Mouse (Mus musculus) limb, embryonic 13.5 days (tissue): ENCODE results near the gene Rfx8. TPM values are rescaled to one million over a fixed set of nuclear protein-coding genes. Genes with fewer than 3 reads are reported as not detected.
"Not testable (repeated sequence)": the region's sequence is repeated elsewhere in the genome, so short reads cannot be mapped to it uniquely, and the experiment has no call there.

Source experiments
- ATAC-seq: fragments of 200-750 bp; cut with Nextera tagmentation; 2 replicates; pipeline ENCODE4 v1.8.0; 2017; ENCODE audit warnings: low read depth, moderate number of reproducible peaks, moderate TSS enrichment; ENCODE audit not compliant: low FRiP score
- H3K27ac ChIP-seq: fragments of 300-500 bp; sonication (generic); 2 replicates; pipeline ENCODE4 v1.5.1; 2015; ENCODE audit warnings: inconsistent platforms, mild to moderate bottlenecking, moderate library complexity
- H3K27me3 ChIP-seq: fragments of 300-500 bp; sonication (generic); 2 replicates; pipeline ENCODE4 v1.6.1; 2015; ENCODE audit warnings: mild to moderate bottlenecking, inconsistent platforms
- H3K36me3 ChIP-seq: fragments of 300-500 bp; sonication (generic); 2 replicates; pipeline ENCODE4 v1.6.1; 2015; ENCODE audit warnings: inconsistent platforms, mild to moderate bottlenecking, moderate library complexity
- H3K4me1 ChIP-seq: fragments of 300-500 bp; sonication (generic); 2 replicates; pipeline ENCODE4 v1.6.1; 2015; ENCODE audit warnings: inconsistent platforms
- H3K4me2 ChIP-seq: fragments of 300-500 bp; sonication (generic); replicated peaks from 2 replicates; pipeline ENCODE4 v1.6.1; 2015; ENCODE audit warnings: inconsistent platforms, mild to moderate bottlenecking, moderate library complexity
- H3K4me3 ChIP-seq: fragments of 300-500 bp; sonication (generic); 2 replicates; pipeline ENCODE4 v1.5.1; 2015; ENCODE audit warnings: moderate library complexity, mild to moderate bottlenecking, inconsistent platforms
- H3K9ac ChIP-seq: fragments of 300-500 bp; sonication (generic); 2 replicates; pipeline ENCODE4 v1.6.1; 2015; ENCODE audit warnings: mild to moderate bottlenecking, inconsistent platforms
- H3K9me3 ChIP-seq: fragments of 300-500 bp; sonication (generic); 2 replicates; pipeline ENCODE4 v1.6.1; 2016; ENCODE audit warnings: inconsistent platforms
- WGBS: fragments of 180-500 bp; shearing (Covaris S2); methylation state at CpG from one replicate; pipeline ENCODE4 v1.1.7; 2015; 5-methylcytosine and 5-hydroxymethylcytosine counted together
- polyA plus RNA-seq: library from polyadenylated mRNA; unstranded; fragments of >200 nt; fragmentation: Nextera tagmentation; extraction: Ambion mirVana; gene quantifications from 2 replicates; pipeline ENCODE4 v1.2.1, GENCODE M21; 2015

Rfx8 gene
- polyA plus RNA-seq, 1 experiment from 2014 or later: 1.4 TPM

- no peak overlapping the region for H3K9ac ChIP-seq
- no peak overlapping the region for H3K4me3 ChIP-seq
- H3K27ac ChIP-seq: no peak overlapping the region
- H3K36me3 ChIP-seq: no peaks in the 10 kb centered on the region
- H3K4me1 ChIP-seq: no peaks in the 10 kb centered on the region
- H3K4me2 ChIP-seq: no peak overlapping the region
- 73% methylated on average over 6 of the region's 6 CpGs for WGBS
- H3K9me3 ChIP-seq: no peaks in the 10 kb centered on the region
- H3K27me3 ChIP-seq: peaks cover 16% of the 10 kb centered on the region
- no peak for ATAC-seq
These were observed 63.7 kb downstream of the Rfx8 start for GRCm38 (mm10) chr1:39656976-39657529.

GRCm38 (mm10) chr1:39654901-39655300 lies 65.9 kb downstream of the Rfx8 start:
- peaks cover 14% of the 10 kb centered on the region for H3K4me1 ChIP-seq
- peaks cover 38% of the 10 kb centered on the region for H3K27me3 ChIP-seq
- not testable (repeated sequence) for H3K27ac ChIP-seq, H3K9ac ChIP-seq, H3K9me3 ChIP-seq, H3K36me3 ChIP-seq, H3K4me3 ChIP-seq, H3K4me2 ChIP-seq, ATAC-seq
- 91% methylated on average over 18 of the region's 18 CpGs for WGBS

- WGBS: 89% methylated on average over 4 of the region's 4 CpGs
- no peak overlapping the region for H3K9ac ChIP-seq
- H3K4me1 ChIP-seq: peaks cover 16% of the 10 kb centered on the region
- H3K27me3 ChIP-seq: peaks cover 54% of the 10 kb centered on the region
- ATAC-seq: no peak
- H3K27ac ChIP-seq: no peak overlapping the region
- no peak overlapping the region for H3K4me3 ChIP-seq
- no peaks in the 10 kb centered on the region for H3K36me3 ChIP-seq
- H3K4me2 ChIP-seq: no peak overlapping the region
- H3K9me3 ChIP-seq: no peaks in the 10 kb centered on the region
These were observed 67.8 kb downstream of the Rfx8 start for GRCm38 (mm10) chr1:39653028-39653427.

GRCm38 (mm10) chr1:39651241-39651548 lies 69.6 kb downstream of the Rfx8 start, which contains the start of gene Creg2:
Creg2 (minus strand) TSS chr1:39651474.
- peak within 1 kb of the TSS; percentile 58 for H3K4me3 ChIP-seq
- no peaks in the 10 kb centered on the region for H3K36me3 ChIP-seq
- H3K4me1 ChIP-seq: peaks cover 19% of the 10 kb centered on the region
- ATAC-seq: no peak; the same call in 1 of the 2 replicates
- H3K27ac ChIP-seq: no peak within 1 kb of the TSS
- H3K9ac ChIP-seq: peak within 1 kb of the TSS; percentile 63
- peak within 1 kb of the TSS; percentile 100 for H3K4me2 ChIP-seq
- no peaks in the 10 kb centered on the region for H3K9me3 ChIP-seq
- WGBS: 44% methylated on average over 9 of the region's 9 CpGs
- peaks cover 61% of the 10 kb centered on the region for H3K27me3 ChIP-seq

GRCm38 (mm10) chr1:39650435-39651240 lies 70.2 kb downstream of the Rfx8 start:
- H3K4me2 ChIP-seq: peak overlapping the region; percentile 100
- peak; percentile 54; the same call in 1 of the 2 replicates for ATAC-seq
- no peak overlapping the region for H3K27ac ChIP-seq
- no peaks in the 10 kb centered on the region for H3K9me3 ChIP-seq
- peak overlapping the region; percentile 58 for H3K4me3 ChIP-seq
- H3K4me1 ChIP-seq: peaks cover 23% of the 10 kb centered on the region
- H3K9ac ChIP-seq: peak overlapping the region; percentile 63
- under 1% methylated on average over 73 of the region's 73 CpGs for WGBS
- H3K36me3 ChIP-seq: no peaks in the 10 kb centered on the region
- peaks cover 61% of the 10 kb centered on the region for H3K27me3 ChIP-seq

- Histone ChIP-seq H3K36me3 (no peaks in the 10 kb centered on the region), H3K4me3 (peak overlapping the region; percentile 58), H3K4me1 (peaks cover 23% of the 10 kb centered on the region), H3K9ac (peak overlapping the region; percentile 63), H3K9me3 (no peaks in the 10 kb centered on the region), H3K27me3 (peaks cover 61% of the 10 kb centered on the region), H3K27ac (no peak overlapping the region), H3K4me2 (peak overlapping the region; percentile 100)
- ATAC-seq: no peak; the same call in 1 of the 2 replicates
- 18% methylated on average over 17 of the region's 17 CpGs for WGBS
These were observed 70.9 kb downstream of the Rfx8 start for GRCm38 (mm10) chr1:39649691-39650434.

GRCm38 (mm10) chr1:39648584-39648983 lies 72.2 kb downstream of the Rfx8 start:
- H3K4me3 ChIP-seq: no peak overlapping the region
- no peak overlapping the region for H3K4me2 ChIP-seq
- peaks cover 23% of the 10 kb centered on the region for H3K4me1 ChIP-seq
- no peak for ATAC-seq
- peaks cover 60% of the 10 kb centered on the region for H3K27me3 ChIP-seq
- H3K36me3 ChIP-seq: no peaks in the 10 kb centered on the region
- no peaks in the 10 kb centered on the region for H3K9me3 ChIP-seq
- 83% methylated on average over 7 of the region's 7 CpGs for WGBS
- no peak overlapping the region for H3K9ac ChIP-seq
- H3K27ac ChIP-seq: no peak overlapping the region

GRCm38 (mm10) chr1:39645905-39646759 lies 74.7 kb downstream of the Rfx8 start:
- Histone ChIP-seq H3K4me3 (no peak overlapping the region), H3K4me1 (peaks cover 22% of the 10 kb centered on the region), H3K9ac (no peak overlapping the region), H3K27ac (peak overlapping the region; percentile 33; the same call in 1 of the 2 replicates), H3K27me3 (peaks cover 36% of the 10 kb centered on the region), H3K4me2 (no peak overlapping the region), H3K36me3 (no peaks in the 10 kb centered on the region), H3K9me3 (no peaks in the 10 kb centered on the region)
- no peak for ATAC-seq
- 47% methylated on average over 8 of the region's 8 CpGs for WGBS

- Histone ChIP-seq H3K9me3 (no peaks in the 10 kb centered on the region), H3K9ac (no peak overlapping the region), H3K4me3 (no peak overlapping the region), H3K27ac (no peak overlapping the region), H3K36me3 (no peaks in the 10 kb centered on the region), H3K4me2 (no peak overlapping the region), H3K27me3 (peaks cover 18% of the 10 kb centered on the region), H3K4me1 (peaks cover 7% of the 10 kb centered on the region; the same call in 1 of the 2 replicates)
- WGBS: 64% methylated on average over 1 of the region's 1 CpGs
- ATAC-seq: no peak
These were observed 76.5 kb downstream of the Rfx8 start for GRCm38 (mm10) chr1:39644333-39644732.

GRCm38 (mm10) chr1:39641667-39642066 lies 79.1 kb downstream of the Rfx8 start:
- Histone ChIP-seq H3K4me2 (no peak overlapping the region), H3K9me3 (no peaks in the 10 kb centered on the region), H3K4me3 (no peak overlapping the region), H3K27me3 (no peaks in the 10 kb centered on the region), H3K36me3 (no peaks in the 10 kb centered on the region), H3K27ac (no peak overlapping the region), H3K4me1 (peaks cover 9% of the 10 kb centered on the region), H3K9ac (no peak overlapping the region)
- 92% methylated on average over 7 of the region's 7 CpGs for WGBS
- no peak for ATAC-seq

GRCm38 (mm10) chr1:39637139-39637538 lies 83.7 kb downstream of the Rfx8 start:
- WGBS: 61% methylated on average over 8 of the region's 8 CpGs
- no peaks in the 10 kb centered on the region for H3K9me3 ChIP-seq
- H3K27me3 ChIP-seq: no peaks in the 10 kb centered on the region
- no peak for ATAC-seq
- H3K27ac ChIP-seq: no peak overlapping the region
- peaks cover 6% of the 10 kb centered on the region; the same call in 1 of the 2 replicates for H3K4me1 ChIP-seq
- no peak overlapping the region for H3K4me2 ChIP-seq
- H3K9ac ChIP-seq: no peak overlapping the region
- H3K36me3 ChIP-seq: no peaks in the 10 kb centered on the region
- no peak overlapping the region for H3K4me3 ChIP-seq
